Mouse (Mus musculus): ENCODE data around the gene Col6a3. TPM values are rescaled to one million over a fixed set of nuclear protein-coding genes. Genes with fewer than 3 reads are reported as not detected.

Col6a3 gene
- polyA plus RNA-seq, 1 experiment from 2014 or later = 3.0 TPM

DNA sequence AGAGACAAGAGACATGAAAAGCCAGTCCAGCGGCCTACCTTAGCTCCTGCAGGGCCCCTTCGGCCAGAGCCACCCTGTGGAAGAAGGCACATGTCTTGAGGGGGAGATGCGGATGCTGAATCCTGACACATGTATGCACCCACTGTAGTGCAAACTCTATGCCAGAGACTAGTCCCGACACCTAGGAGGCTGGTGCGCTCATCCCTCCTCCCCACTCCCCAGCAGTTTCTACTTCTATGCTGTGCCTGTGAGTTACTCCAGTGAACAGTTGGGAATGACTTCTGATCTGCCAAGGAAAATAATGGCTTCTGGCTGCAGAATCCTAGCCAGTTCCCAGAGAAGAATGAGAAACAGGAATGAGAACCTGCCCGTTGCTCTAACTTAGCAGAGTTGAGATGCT, 54.3 kb downstream of the Col6a3 start:
- no peaks in the 10 kb centered on the region for H3K36me3 ChIP-seq
- no peak for DNase-seq (ENCODE audit: low spot score)

DNA sequence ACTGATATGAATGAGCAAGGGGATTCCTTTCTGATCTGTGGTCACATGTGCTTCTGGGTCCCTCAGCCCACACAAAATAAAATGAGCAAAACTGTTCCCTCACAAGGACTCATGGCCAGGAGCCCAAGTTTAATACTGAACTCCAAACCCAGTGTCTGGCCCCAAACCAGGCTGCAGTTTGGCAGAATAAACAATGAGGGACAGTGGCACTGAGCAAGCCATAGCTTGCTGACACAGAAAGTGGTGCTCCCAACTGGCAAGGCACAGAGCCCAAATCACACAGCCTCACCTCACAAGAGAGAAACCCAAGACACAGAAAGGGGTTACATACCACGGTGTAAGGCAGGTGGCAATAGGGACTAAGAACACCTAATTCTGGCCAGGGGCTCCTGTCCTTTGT, 63.3 kb downstream of the Col6a3 start:
- H3K27me3 ChIP-seq (ENCODE audit: low read depth, poor library complexity, severe bottlenecking) = no peaks in the 10 kb centered on the region

More for the DNA sequence above, 54.3 kb downstream of the Col6a3 start:
- H3K9me3 ChIP-seq (replicated peaks) = no peaks in the 10 kb centered on the region
- H3K27me3 ChIP-seq (ENCODE audit: low read depth, poor library complexity, severe bottlenecking) = no peaks in the 10 kb centered on the region
- no peak overlapping the region for H3K27ac ChIP-seq (replicated peaks)
- WGBS = 89% methylated on average over 6 of the region's 6 CpGs
- no peaks in the 10 kb centered on the region for H3K4me1 ChIP-seq
- no peak overlapping the region for H3K4me3 ChIP-seq

GRCm38 (mm10) chr1:90779072-90779471, 64.7 kb downstream of the Col6a3 start:
- Histone ChIP-seq H3K9me3 (replicated peaks) (no peaks in the 10 kb centered on the region), H3K27ac (replicated peaks) (no peak overlapping the region), H3K27me3 (ENCODE audit: low read depth, poor library complexity, severe bottlenecking) (no peaks in the 10 kb centered on the region), H3K36me3 (no peaks in the 10 kb centered on the region), H3K4me3 (no peak overlapping the region), H3K4me1 (peaks cover 12% of the 10 kb centered on the region)
- no peak for DNase-seq (ENCODE audit: low spot score)
- 95% methylated on average over 7 of the region's 7 CpGs for WGBS

More for the DNA sequence above, 63.3 kb downstream of the Col6a3 start:
- H3K4me3 ChIP-seq = no peak overlapping the region
- WGBS = 93% methylated on average over 1 of the region's 1 CpGs
- no peaks in the 10 kb centered on the region for H3K9me3 ChIP-seq (replicated peaks)
- DNase-seq (ENCODE audit: low spot score) = no peak
- H3K36me3 ChIP-seq = no peaks in the 10 kb centered on the region
- peaks cover 7% of the 10 kb centered on the region for H3K4me1 ChIP-seq
- no peak overlapping the region for H3K27ac ChIP-seq (replicated peaks)

- H3K9me3 ChIP-seq (replicated peaks) = no peaks in the 10 kb centered on the region
- peak overlapping the region; percentile 24; the same call in 1 of the 2 replicates for H3K4me3 ChIP-seq
- WGBS = 12% methylated on average over 10 of the region's 10 CpGs
- no peaks in the 10 kb centered on the region for H3K27me3 ChIP-seq (ENCODE audit: low read depth, poor library complexity, severe bottlenecking)
- no peaks in the 10 kb centered on the region for H3K36me3 ChIP-seq
- DNase-seq (ENCODE audit: low spot score) = peak; percentile 68
- peaks cover 13% of the 10 kb centered on the region for H3K4me1 ChIP-seq
- peak overlapping the region; percentile 86 for H3K27ac ChIP-seq (replicated peaks)
These were observed 68.1 kb downstream of the Col6a3 start for GRCm38 (mm10) chr1:90775477-90776241.

DNA sequence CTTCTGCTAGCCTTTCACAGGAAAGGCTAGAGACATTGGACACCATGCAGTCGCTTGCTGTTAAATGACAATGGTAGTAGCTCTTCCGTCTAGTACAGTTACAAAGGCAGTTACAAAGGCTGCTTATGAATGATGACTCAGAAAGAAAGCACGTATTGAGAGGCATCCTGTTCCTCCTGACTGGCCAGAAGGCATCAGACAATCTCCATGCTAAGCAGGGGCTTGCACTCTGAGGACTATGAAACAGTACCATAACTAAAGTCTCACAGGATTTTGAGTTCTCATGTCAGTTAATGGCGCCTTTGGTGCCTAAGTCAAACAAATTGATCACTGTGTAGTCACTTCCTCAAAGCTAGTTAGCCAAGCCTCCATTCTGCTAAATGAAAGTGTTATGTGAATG, 72.6 kb downstream of the Col6a3 start:
- WGBS = 82% methylated on average over 4 of the region's 4 CpGs
- H3K27ac ChIP-seq (replicated peaks) = no peak overlapping the region
- peaks cover 21% of the 10 kb centered on the region for H3K4me1 ChIP-seq
- H3K27me3 ChIP-seq (ENCODE audit: low read depth, poor library complexity, severe bottlenecking) = no peaks in the 10 kb centered on the region
- H3K9me3 ChIP-seq (replicated peaks) = no peaks in the 10 kb centered on the region
- DNase-seq (ENCODE audit: low spot score) = no peak
- no peaks in the 10 kb centered on the region for H3K36me3 ChIP-seq
- H3K4me3 ChIP-seq = no peak overlapping the region

DNA sequence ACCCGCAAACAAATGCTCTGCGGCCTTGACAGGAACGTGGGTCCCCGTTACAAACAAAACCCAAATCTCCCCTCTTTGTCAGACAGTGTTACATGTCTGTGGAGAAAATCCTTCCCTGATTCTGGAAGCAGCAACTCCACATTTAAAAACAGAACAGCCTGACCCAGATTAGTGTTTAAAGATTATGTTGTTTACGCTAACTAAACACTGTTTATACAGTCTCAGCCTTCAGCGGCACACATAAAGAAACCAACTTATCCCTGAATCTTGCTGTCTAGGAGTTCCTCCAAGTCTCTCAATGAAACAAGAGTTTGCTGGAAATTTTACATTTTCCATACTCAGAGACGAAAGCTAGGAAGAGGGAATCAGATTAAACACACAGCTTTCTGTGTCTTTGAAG, 73.7 kb downstream of the Col6a3 start:
- H3K27me3 ChIP-seq (ENCODE audit: low read depth, poor library complexity, severe bottlenecking) = no peaks in the 10 kb centered on the region
- H3K9me3 ChIP-seq (replicated peaks) = no peaks in the 10 kb centered on the region
- H3K27ac ChIP-seq (replicated peaks) = no peak overlapping the region
- no peak overlapping the region for H3K4me3 ChIP-seq
- no peak for DNase-seq (ENCODE audit: low spot score)
- H3K36me3 ChIP-seq = no peaks in the 10 kb centered on the region
- peaks cover 10% of the 10 kb centered on the region; the same call in 1 of the 2 replicates for H3K4me1 ChIP-seq
- 80% methylated on average over 7 of the region's 7 CpGs for WGBS

DNA sequence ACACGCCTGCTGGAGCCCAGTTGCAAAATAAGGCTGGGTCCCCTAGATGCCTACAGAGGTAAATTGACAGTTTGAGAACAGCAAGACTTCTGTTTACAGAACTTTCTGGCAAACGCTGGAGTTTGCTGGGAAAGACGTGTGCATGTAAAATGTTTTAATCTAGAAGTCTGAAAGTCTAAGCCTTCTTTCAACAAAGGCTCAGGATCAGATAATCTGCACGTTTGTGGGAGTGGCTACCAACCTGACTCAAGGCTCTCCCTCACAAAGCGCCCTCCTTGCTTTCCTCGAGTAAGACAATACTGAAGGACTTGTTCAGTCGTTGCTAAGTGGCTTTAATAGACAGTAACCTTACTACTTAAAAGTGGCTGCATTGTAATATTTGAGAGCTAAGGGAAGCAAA, 74.5 kb downstream of the Col6a3 start:
- 64% methylated on average over 7 of the region's 7 CpGs for WGBS
- Histone ChIP-seq H3K36me3 (no peaks in the 10 kb centered on the region), H3K9me3 (replicated peaks) (no peaks in the 10 kb centered on the region), H3K27me3 (ENCODE audit: low read depth, poor library complexity, severe bottlenecking) (no peaks in the 10 kb centered on the region), H3K4me1 (peaks cover 9% of the 10 kb centered on the region; the same call in 1 of the 2 replicates), H3K27ac (replicated peaks) (no peak overlapping the region), H3K4me3 (no peak overlapping the region)
- no peak for DNase-seq (ENCODE audit: low spot score)

- H3K4me1 ChIP-seq = no peaks in the 10 kb centered on the region
- DNase-seq (ENCODE audit: low spot score) = no peak
- no peaks in the 10 kb centered on the region for H3K27me3 ChIP-seq (ENCODE audit: low read depth, poor library complexity, severe bottlenecking)
- no peak overlapping the region for H3K4me3 ChIP-seq
- H3K36me3 ChIP-seq = no peaks in the 10 kb centered on the region
- H3K27ac ChIP-seq (replicated peaks) = 0 out of 2 replicates have a peak overlapping the region, but pooled peaks have one; percentile 6
- WGBS = 96% methylated on average over 4 of the region's 4 CpGs
- no peaks in the 10 kb centered on the region for H3K9me3 ChIP-seq (replicated peaks)
These were observed 85.6 kb downstream of the Col6a3 start for GRCm38 (mm10) chr1:90758091-90758673.

DNA sequence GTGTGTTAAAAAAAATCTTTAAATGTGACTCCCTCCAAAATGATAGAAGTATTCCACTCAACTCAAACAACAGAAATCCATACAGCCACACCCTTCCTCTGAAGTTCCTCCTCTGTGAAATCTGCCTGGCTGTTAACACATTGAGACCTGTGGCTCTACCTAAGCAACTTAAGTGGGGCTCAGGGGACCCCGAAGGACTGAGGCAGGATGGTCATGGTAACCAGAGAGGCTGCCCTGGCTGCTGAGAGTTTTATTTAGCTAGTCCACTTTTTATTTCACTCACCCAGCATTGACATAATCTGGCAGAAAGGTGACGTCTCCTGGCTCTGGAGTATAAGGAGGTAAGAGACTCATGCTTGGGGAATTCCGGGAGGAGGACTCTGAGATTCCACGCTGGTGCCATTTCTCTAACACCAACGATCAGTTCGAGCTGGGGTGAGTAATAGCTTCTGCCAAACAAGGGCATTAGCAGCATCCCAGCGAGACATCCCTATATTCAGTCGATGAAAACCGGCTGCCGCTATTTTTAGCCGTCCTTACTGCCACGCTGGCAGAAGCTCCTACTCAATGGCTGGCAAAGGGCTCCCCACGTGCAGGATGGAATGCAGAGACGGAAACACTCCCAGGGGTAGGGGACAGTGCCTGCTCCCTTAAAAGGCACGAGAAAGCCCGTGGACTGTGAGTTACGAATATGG, 89.8 kb downstream of the Col6a3 start:
- 69% methylated on average over 17 of the region's 17 CpGs for WGBS
- Histone ChIP-seq H3K36me3 (no peaks in the 10 kb centered on the region), H3K27ac (replicated peaks) (no peak overlapping the region), H3K4me1 (no peaks in the 10 kb centered on the region), H3K4me3 (no peak overlapping the region), H3K27me3 (ENCODE audit: low read depth, poor library complexity, severe bottlenecking) (no peaks in the 10 kb centered on the region), H3K9me3 (replicated peaks) (no peaks in the 10 kb centered on the region)
- DNase-seq (ENCODE audit: low spot score) = no peak

DNA sequence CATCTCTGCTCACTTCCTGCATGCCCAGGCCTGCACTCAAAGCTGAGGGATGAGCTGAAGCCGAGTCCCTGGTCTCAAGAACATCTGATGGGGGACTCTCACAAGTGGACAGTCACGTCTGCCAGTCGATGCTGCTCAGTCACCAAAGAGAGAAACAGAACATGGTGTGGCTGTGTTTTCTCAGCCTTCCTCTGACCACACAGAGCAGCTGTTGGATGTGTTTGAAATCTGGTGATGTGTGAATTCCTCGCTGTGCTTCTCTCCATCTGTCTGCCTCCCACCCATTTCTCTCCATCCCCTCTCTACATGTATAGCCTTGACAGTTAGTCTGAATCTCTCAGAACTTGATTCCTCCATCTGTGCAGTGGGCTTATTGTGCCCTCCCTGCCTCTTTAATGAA, 92.5 kb downstream of the Col6a3 start:
- no peak overlapping the region for H3K27ac ChIP-seq (replicated peaks)
- H3K36me3 ChIP-seq = no peaks in the 10 kb centered on the region
- no peak overlapping the region for H3K4me3 ChIP-seq
- DNase-seq (ENCODE audit: low spot score) = no peak
- 77% methylated on average over 4 of the region's 4 CpGs for WGBS
- H3K4me1 ChIP-seq = no peaks in the 10 kb centered on the region
- H3K27me3 ChIP-seq (ENCODE audit: low read depth, poor library complexity, severe bottlenecking) = no peaks in the 10 kb centered on the region
- no peaks in the 10 kb centered on the region for H3K9me3 ChIP-seq (replicated peaks)

DNA sequence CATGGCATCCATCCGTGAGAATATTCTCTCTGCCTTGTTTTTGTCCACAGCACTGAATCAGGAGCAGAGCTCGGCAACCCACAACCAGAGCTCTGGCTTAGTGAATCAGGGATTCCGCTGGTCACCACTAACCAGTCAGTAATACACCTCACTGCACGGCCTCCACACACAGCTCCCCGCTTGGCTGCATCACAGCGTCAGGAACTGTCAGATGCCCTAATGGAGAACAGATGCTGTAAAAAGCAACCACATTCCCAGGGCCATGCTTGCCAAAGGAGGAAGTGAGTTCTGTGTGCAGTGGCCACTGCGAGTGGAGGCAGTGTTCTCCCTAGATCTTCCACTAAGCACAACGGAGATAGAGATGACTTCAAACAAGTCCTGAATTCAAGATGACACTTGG, 93.6 kb downstream of the Col6a3 start:
- no peaks in the 10 kb centered on the region for H3K36me3 ChIP-seq
- no peak overlapping the region for H3K27ac ChIP-seq (replicated peaks)
- peaks cover 2% of the 10 kb centered on the region for H3K4me1 ChIP-seq
- 68% methylated on average over 8 of the region's 8 CpGs for WGBS
- H3K4me3 ChIP-seq = no peak overlapping the region
- H3K27me3 ChIP-seq (ENCODE audit: low read depth, poor library complexity, severe bottlenecking) = no peaks in the 10 kb centered on the region
- no peaks in the 10 kb centered on the region for H3K9me3 ChIP-seq (replicated peaks)
- DNase-seq (ENCODE audit: low spot score) = no peak

- H3K27me3 ChIP-seq (ENCODE audit: low read depth, poor library complexity, severe bottlenecking) = no peaks in the 10 kb centered on the region
- no peak for DNase-seq (ENCODE audit: low spot score)
- 82% methylated on average over 4 of the region's 4 CpGs for WGBS
- H3K36me3 ChIP-seq = no peaks in the 10 kb centered on the region
- no peaks in the 10 kb centered on the region for H3K9me3 ChIP-seq (replicated peaks)
- no peak overlapping the region for H3K27ac ChIP-seq (replicated peaks)
- peaks cover 19% of the 10 kb centered on the region for H3K4me1 ChIP-seq
- H3K4me3 ChIP-seq = no peak overlapping the region
These were observed 95.2 kb downstream of the Col6a3 start for GRCm38 (mm10) chr1:90748544-90748943.

DNA sequence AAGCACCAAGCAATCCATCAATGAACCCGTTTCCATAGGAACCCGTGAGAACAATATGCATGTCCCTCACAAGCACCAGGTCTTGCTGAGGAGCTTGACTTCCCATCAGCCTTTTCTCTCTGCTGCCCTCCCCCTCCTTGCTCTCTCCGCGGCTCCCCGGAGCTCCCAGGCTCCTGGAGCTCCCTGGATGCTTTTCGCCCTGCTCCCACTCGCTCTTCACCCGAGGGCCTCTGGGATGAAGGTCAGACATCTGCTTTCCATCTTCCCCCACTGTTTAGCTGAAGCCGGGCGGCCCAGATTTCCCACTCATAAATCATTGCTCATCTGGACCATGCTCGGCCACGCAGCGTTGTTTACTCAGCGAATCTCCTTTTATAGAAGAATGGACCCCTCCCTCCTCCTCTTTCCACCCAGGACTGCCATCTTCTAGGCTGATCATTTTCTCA, 99.8 kb downstream of the Col6a3 start:
- DNase-seq (ENCODE audit: low spot score) = peak; percentile 78
- H3K36me3 ChIP-seq = no peaks in the 10 kb centered on the region
- no peaks in the 10 kb centered on the region for H3K9me3 ChIP-seq (replicated peaks)
- peaks cover 36% of the 10 kb centered on the region for H3K4me1 ChIP-seq
- peak overlapping the region; percentile 42 for H3K4me3 ChIP-seq
- H3K27ac ChIP-seq (replicated peaks) = peak overlapping the region; percentile 91
- H3K27me3 ChIP-seq (ENCODE audit: low read depth, poor library complexity, severe bottlenecking) = no peaks in the 10 kb centered on the region
- WGBS = 27% methylated on average over 14 of the region's 14 CpGs
